Mouse (Mus musculus): ENCODE measurements at regions not wholly inside any gene's neighbourhood (a gene's known extent, or its start where the extent isn't known, plus 50 kb on each side); places are given as distances from the start of the nearest gene placed in this dataset.

DNA sequence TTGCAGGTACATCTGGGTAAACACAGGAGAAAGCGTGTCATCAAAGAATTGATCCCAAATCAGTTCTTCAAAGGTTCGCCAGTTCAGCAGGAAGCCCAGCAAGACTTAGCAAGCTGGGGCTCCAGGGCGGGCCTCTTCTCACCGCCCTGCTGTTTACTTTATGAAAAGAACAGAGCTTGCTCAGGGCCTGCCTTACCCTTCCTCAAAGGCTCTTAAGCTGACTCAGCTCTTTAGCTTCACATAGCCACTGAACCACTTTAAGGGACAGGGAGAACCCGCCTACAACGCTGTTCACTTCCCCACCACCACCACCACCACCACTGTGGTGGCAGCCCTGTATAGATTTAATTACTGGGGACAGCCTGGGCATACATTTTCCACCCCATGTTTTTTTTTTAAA, 148.5 kb downstream of the Clic5 start:
- DNase-seq (ENCODE audit: low spot score) (no peak), ATAC-seq (replicated peaks; ENCODE audit: low FRiP score) (no peak)
- no peaks in the 10 kb centered on the region for H3K27me3 ChIP-seq (ENCODE audit: control insufficient read depth, insufficient read depth, low read length)
- 0 out of 2 replicates have a peak, but pooled peaks cover 4% of the 10 kb centered on the region for H3K4me1 ChIP-seq (replicated peaks; ENCODE audit: control insufficient read depth, insufficient read depth, low read length)
- no peaks in the 10 kb centered on the region for H3K36me3 ChIP-seq (ENCODE audit: control insufficient read depth, insufficient read depth, low read length)
- no peak overlapping the region for H3K4me2 ChIP-seq (ENCODE audit: low read depth, low read length, severe bottlenecking)
- H3K4me3 ChIP-seq (ENCODE audit: low read depth, low read length): no peak overlapping the region
- H3K9me3 ChIP-seq (ENCODE audit: control insufficient read depth, low read length): no peaks in the 10 kb centered on the region
- no peak overlapping the region for H3K9ac ChIP-seq (ENCODE audit: low read length)
- H3K27ac ChIP-seq (ENCODE audit: low read depth, low read length): no peak overlapping the region
- 29% methylated on average over 6 of the region's 6 CpGs for WGBS

DNA sequence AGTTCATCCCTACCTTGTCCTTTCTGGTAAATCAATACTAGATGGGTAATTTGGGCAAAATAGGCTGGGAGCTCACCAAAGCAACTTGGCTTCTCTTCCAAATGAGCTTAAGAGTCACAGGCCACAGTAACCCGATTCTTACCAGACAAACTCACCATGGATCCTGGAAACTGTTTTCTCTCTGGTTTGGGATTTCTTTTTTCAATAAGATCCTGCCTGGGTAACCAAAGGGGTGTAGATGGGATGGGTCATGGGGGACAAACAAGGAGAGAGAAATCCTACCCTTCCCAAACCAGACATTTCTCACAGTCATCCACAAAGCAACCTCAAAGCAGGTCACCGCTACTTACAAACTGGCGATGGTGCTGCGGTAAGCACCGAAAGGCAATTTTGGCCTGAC, 148.9 kb downstream of the Clic5 start:
- Histone ChIP-seq H3K4me2 (ENCODE audit: low read depth, low read length, severe bottlenecking) (no peak overlapping the region), H3K27ac (ENCODE audit: low read depth, low read length) (no peak overlapping the region), H3K27me3 (ENCODE audit: control insufficient read depth, insufficient read depth, low read length) (no peaks in the 10 kb centered on the region), H3K9ac (ENCODE audit: low read length) (no peak overlapping the region), H3K4me1 (replicated peaks; ENCODE audit: control insufficient read depth, insufficient read depth, low read length) (0 out of 2 replicates have a peak, but pooled peaks cover 4% of the 10 kb centered on the region), H3K36me3 (ENCODE audit: control insufficient read depth, insufficient read depth, low read length) (no peaks in the 10 kb centered on the region), H3K4me3 (ENCODE audit: low read depth, low read length) (no peak overlapping the region), H3K9me3 (ENCODE audit: control insufficient read depth, low read length) (no peaks in the 10 kb centered on the region)
- WGBS: 85% methylated on average over 5 of the region's 5 CpGs
- DNase-seq (ENCODE audit: low spot score) (no peak), ATAC-seq (replicated peaks; ENCODE audit: low FRiP score) (no peak)

DNA sequence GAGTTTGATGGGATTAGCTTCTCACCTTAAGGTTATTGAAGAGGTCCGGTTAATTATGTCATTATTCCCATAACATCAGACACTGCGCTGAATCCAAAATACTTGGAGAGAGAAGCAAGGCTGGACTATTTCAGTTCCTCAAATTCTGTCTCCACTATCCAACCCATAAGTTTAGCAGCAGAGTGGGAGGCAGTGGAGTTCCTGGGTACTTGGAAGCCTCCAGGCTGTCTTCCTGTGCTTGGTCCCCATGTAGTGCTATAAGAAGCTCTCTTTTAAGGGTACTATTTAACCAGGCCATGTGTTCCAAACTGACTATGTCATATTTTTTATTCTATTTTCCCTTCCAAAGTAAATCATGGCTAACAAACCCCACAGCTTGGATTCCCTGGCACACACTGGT, 156.2 kb downstream of the Clic5 start:
- no peak overlapping the region for H3K4me2 ChIP-seq (ENCODE audit: low read depth, low read length, severe bottlenecking)
- no peak for DNase-seq (ENCODE audit: low spot score)
- no peak for ATAC-seq (replicated peaks; ENCODE audit: low FRiP score)
- H3K27me3 ChIP-seq (ENCODE audit: control insufficient read depth, insufficient read depth, low read length): no peaks in the 10 kb centered on the region; the same call in 1 of the 2 replicates
- H3K4me1 ChIP-seq (replicated peaks; ENCODE audit: control insufficient read depth, insufficient read depth, low read length): no peaks in the 10 kb centered on the region
- H3K4me3 ChIP-seq (ENCODE audit: low read depth, low read length): no peak overlapping the region
- H3K36me3 ChIP-seq (ENCODE audit: control insufficient read depth, insufficient read depth, low read length): no peaks in the 10 kb centered on the region
- H3K9ac ChIP-seq (ENCODE audit: low read length): no peak overlapping the region
- H3K9me3 ChIP-seq (ENCODE audit: control insufficient read depth, low read length): no peaks in the 10 kb centered on the region
- H3K27ac ChIP-seq (ENCODE audit: low read depth, low read length): no peak overlapping the region
- 98% methylated on average over 2 of the region's 2 CpGs for WGBS

DNA sequence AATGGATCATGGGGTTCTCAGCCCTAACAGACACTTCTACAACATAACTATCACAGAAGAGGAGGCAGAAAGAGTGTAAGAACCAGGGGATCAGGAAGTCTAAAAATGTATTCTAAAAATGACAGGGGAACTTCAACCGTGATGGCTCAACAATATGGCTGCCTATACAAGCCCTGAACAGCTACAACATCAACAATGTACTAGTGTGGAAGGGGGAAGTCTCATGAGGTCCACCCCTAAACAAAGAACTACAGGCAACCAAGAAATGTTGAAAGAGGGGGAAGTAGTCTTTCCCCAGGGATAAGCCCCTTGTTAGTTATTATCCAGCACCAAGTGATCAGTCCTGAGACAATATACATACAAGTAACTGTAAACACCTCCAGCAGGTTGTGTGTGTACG, 157.0 kb downstream of the Clic5 start:
- no peak for DNase-seq (ENCODE audit: low spot score)
- no peaks in the 10 kb centered on the region; the same call in 1 of the 2 replicates for H3K27me3 ChIP-seq (ENCODE audit: control insufficient read depth, insufficient read depth, low read length)
- WGBS: 82% methylated on average over 2 of the region's 2 CpGs
- no peaks in the 10 kb centered on the region for H3K4me1 ChIP-seq (replicated peaks; ENCODE audit: control insufficient read depth, insufficient read depth, low read length)
- no peak for ATAC-seq (replicated peaks; ENCODE audit: low FRiP score)
- H3K4me2 ChIP-seq (ENCODE audit: low read depth, low read length, severe bottlenecking): no peak overlapping the region
- no peak overlapping the region for H3K27ac ChIP-seq (ENCODE audit: low read depth, low read length)
- H3K9ac ChIP-seq (ENCODE audit: low read length): no peak overlapping the region
- no peaks in the 10 kb centered on the region for H3K36me3 ChIP-seq (ENCODE audit: control insufficient read depth, insufficient read depth, low read length)
- no peaks in the 10 kb centered on the region for H3K9me3 ChIP-seq (ENCODE audit: control insufficient read depth, low read length)
- H3K4me3 ChIP-seq (ENCODE audit: low read depth, low read length): no peak overlapping the region

DNA sequence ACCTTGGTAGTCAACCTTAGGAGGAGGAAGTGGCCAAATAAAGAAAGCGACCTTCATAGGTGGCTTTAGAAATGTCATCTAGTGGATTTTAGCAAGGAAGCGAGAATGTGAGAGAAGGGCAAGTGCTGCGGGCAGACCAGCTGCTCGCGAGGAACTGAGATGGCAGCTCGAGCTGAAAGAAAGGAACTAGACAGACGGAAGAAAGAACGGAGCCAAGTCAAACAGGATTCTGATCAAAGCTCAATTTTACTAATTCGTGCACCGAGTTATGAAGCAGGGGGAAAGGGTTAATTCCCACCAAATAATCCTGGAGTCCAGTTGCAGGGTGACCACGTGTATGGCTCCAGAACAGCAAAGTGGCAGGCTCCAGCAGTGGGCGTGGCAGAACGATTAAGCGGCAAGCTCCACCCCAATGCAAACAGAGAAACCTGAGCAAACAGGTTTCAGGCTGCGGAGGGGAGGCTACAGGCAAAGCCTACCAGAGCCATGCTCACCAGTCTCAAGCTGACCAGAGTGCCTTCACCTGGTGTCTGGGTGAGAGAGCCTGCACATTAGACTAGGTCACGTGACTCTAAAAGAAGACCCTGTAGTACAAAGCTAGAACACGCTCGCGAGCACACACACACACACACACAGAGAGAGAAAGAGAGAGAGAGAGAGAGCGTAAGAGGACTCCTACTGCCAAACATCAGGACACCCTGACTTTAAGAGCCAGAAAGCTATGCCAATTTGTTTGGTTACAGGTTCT, 162.0 kb downstream of the Clic5 start:
- Histone ChIP-seq H3K9me3 (ENCODE audit: control insufficient read depth, low read length) (no peaks in the 10 kb centered on the region), H3K27me3 (ENCODE audit: control insufficient read depth, insufficient read depth, low read length) (no peaks in the 10 kb centered on the region; the same call in 1 of the 2 replicates), H3K4me2 (ENCODE audit: low read depth, low read length, severe bottlenecking) (no peak overlapping the region), H3K27ac (ENCODE audit: low read depth, low read length) (no peak overlapping the region), H3K4me3 (ENCODE audit: low read depth, low read length) (no peak overlapping the region), H3K9ac (ENCODE audit: low read length) (no peak overlapping the region), H3K36me3 (ENCODE audit: control insufficient read depth, insufficient read depth, low read length) (no peaks in the 10 kb centered on the region), H3K4me1 (replicated peaks; ENCODE audit: control insufficient read depth, insufficient read depth, low read length) (0 out of 2 replicates have a peak, but pooled peaks cover 1% of the 10 kb centered on the region)
- DNase-seq (ENCODE audit: low spot score) (no peak), ATAC-seq (replicated peaks; ENCODE audit: low FRiP score) (no peak)
- 59% methylated on average over 20 of the region's 20 CpGs for WGBS

DNA sequence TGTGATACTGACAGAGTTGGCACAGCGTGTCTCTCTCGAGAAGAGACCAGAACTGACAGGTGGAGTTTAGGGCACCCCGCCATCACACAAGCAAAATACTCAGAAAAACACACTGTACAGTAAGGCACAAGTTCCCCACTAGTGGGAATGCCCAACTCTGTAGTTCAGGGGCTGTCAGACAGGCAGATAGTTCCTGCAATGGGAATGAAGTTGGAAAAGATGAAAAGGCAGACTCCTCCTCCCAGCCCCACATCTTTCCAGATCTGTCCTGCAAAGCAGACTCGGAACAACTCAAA, 162.5 kb downstream of the Clic5 start:
- Histone ChIP-seq H3K27me3 (ENCODE audit: control insufficient read depth, insufficient read depth, low read length) (no peaks in the 10 kb centered on the region; the same call in 1 of the 2 replicates), H3K36me3 (ENCODE audit: control insufficient read depth, insufficient read depth, low read length) (no peaks in the 10 kb centered on the region), H3K9me3 (ENCODE audit: control insufficient read depth, low read length) (no peaks in the 10 kb centered on the region), H3K9ac (ENCODE audit: low read length) (no peak overlapping the region), H3K4me2 (ENCODE audit: low read depth, low read length, severe bottlenecking) (no peak overlapping the region), H3K27ac (ENCODE audit: low read depth, low read length) (no peak overlapping the region), H3K4me1 (replicated peaks; ENCODE audit: control insufficient read depth, insufficient read depth, low read length) (0 out of 2 replicates have a peak, but pooled peaks cover 1% of the 10 kb centered on the region), H3K4me3 (ENCODE audit: low read depth, low read length) (no peak overlapping the region)
- ATAC-seq (replicated peaks; ENCODE audit: low FRiP score) (no peak), DNase-seq (ENCODE audit: low spot score) (no peak)
- WGBS: 95% methylated on average over 4 of the region's 4 CpGs

DNA sequence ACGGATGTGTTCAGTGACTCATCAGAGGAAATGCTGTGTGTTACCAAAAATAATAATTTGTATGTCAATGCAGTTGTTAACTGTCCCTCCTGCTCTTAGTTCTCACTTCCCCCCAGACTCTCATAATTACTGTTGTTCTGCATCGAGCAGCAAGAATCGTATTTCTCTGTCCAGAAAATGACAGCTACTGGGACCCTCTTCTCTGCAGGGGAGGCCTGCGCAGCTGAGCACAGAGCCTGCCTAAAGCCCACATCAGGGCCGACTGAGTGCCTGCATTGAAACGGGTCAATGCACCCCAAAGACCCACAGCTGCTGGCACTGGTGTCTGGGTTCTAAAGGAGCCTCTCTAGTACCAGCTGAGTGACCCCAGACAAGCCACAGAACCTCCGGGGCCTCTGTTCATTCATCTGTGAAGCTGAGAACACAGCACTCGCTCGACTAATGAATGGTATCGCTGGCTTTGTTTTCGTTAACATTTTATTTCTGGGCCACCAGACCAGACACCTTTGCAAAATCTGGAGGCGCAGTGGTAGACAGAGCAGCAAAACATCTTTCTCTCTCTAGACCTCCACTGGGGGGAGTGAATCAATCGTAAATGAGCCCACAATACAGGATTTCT, 163.2 kb downstream of the Clic5 start:
- H3K9ac ChIP-seq (ENCODE audit: low read length): no peak overlapping the region

DNA sequence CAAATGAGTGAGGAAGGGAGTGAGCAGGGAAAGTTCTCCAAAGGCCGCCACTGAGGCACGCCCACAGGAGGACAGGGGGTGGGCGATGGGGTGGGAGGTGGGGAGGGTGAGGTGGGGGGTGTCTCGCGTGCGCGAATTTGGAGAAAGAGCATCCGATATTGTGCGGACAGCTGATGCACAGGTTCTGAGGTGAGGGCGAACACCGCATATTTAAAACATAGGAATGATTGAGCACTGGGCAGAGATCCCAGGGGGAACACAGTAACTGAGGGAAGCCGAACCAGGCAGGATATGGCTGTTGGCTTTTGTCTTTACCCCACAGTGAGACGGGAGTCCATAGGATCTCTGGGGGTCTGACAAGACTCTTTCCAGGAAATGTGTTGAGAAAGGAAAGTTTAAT, 163.8 kb downstream of the Clic5 start:
- H3K9me3 ChIP-seq (ENCODE audit: control insufficient read depth, low read length): no peaks in the 10 kb centered on the region
- no peak overlapping the region for H3K27ac ChIP-seq (ENCODE audit: low read depth, low read length)
- H3K27me3 ChIP-seq (ENCODE audit: control insufficient read depth, insufficient read depth, low read length): no peaks in the 10 kb centered on the region; the same call in 1 of the 2 replicates
- ATAC-seq (replicated peaks; ENCODE audit: low FRiP score): peak; percentile 4; the same call in 1 of the 2 replicates
- DNase-seq (ENCODE audit: low spot score): no peak
- no peak overlapping the region for H3K4me3 ChIP-seq (ENCODE audit: low read depth, low read length)
- H3K36me3 ChIP-seq (ENCODE audit: control insufficient read depth, insufficient read depth, low read length): no peaks in the 10 kb centered on the region
- 56% methylated on average over 13 of the region's 13 CpGs for WGBS
- no peak overlapping the region for H3K4me2 ChIP-seq (ENCODE audit: low read depth, low read length, severe bottlenecking)
- H3K9ac ChIP-seq (ENCODE audit: low read length): no peak overlapping the region
- H3K4me1 ChIP-seq (replicated peaks; ENCODE audit: control insufficient read depth, insufficient read depth, low read length): 0 out of 2 replicates have a peak, but pooled peaks cover 1% of the 10 kb centered on the region

More for the DNA sequence above, 163.2 kb downstream of the Clic5 start:
- Histone ChIP-seq H3K27ac (ENCODE audit: low read depth, low read length) (no peak overlapping the region), H3K27me3 (ENCODE audit: control insufficient read depth, insufficient read depth, low read length) (no peaks in the 10 kb centered on the region; the same call in 1 of the 2 replicates), H3K4me2 (ENCODE audit: low read depth, low read length, severe bottlenecking) (no peak overlapping the region), H3K9me3 (ENCODE audit: control insufficient read depth, low read length) (no peaks in the 10 kb centered on the region), H3K36me3 (ENCODE audit: control insufficient read depth, insufficient read depth, low read length) (no peaks in the 10 kb centered on the region), H3K4me3 (ENCODE audit: low read depth, low read length) (no peak overlapping the region), H3K4me1 (replicated peaks; ENCODE audit: control insufficient read depth, insufficient read depth, low read length) (0 out of 2 replicates have a peak, but pooled peaks cover 1% of the 10 kb centered on the region)
- WGBS: 27% methylated on average over 13 of the region's 13 CpGs
- ATAC-seq (replicated peaks; ENCODE audit: low FRiP score) (peak; percentile 89), DNase-seq (ENCODE audit: low spot score) (peak; percentile 76)

DNA sequence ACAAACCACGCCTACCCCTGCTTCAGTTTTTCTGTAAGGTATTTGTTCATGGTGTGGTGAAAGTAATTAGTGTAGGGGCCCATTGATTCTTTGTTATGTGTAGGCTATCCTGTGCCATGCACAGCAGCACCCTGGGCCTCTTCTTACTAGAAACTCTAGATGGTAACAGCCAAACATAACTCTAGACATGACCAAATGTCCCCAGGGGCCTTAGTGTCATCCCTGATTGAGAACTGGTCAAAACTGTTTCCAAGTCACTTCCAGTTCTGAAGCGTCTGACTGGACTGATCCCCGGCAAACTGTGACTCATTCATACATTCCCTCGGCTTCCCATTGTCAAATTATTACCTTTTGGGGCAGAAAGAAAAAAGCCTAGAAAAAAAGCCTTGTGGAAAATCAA, 174.7 kb downstream of the Clic5 start:
- Histone ChIP-seq H3K27me3 (ENCODE audit: control insufficient read depth, insufficient read depth, low read length) (no peaks in the 10 kb centered on the region), H3K9ac (ENCODE audit: low read length) (no peak overlapping the region), H3K36me3 (ENCODE audit: control insufficient read depth, insufficient read depth, low read length) (no peaks in the 10 kb centered on the region), H3K4me3 (ENCODE audit: low read depth, low read length) (no peak overlapping the region), H3K9me3 (ENCODE audit: control insufficient read depth, low read length) (no peaks in the 10 kb centered on the region), H3K4me1 (replicated peaks; ENCODE audit: control insufficient read depth, insufficient read depth, low read length) (no peaks in the 10 kb centered on the region), H3K27ac (ENCODE audit: low read depth, low read length) (no peak overlapping the region), H3K4me2 (ENCODE audit: low read depth, low read length, severe bottlenecking) (no peak overlapping the region)
- ATAC-seq (replicated peaks; ENCODE audit: low FRiP score) (no peak), DNase-seq (ENCODE audit: low spot score) (no peak)
- 80% methylated on average over 4 of the region's 4 CpGs for WGBS
